Mouse (Mus musculus): Measurements from ENCODE around the gene Hmbs. TPM values are rescaled to one million over a fixed set of nuclear protein-coding genes. Genes with fewer than 3 reads are reported as not detected.

The Hmbs gene
- polyA plus RNA-seq, 1 experiment: 27.7 TPM

- DNase-seq: no peak
- WGBS: 12% methylated on average over 5 of the region's 5 CpGs
- H3K4me1 ChIP-seq (ENCODE audit: control insufficient read depth, insufficient read depth, low read length): no peaks in the 10 kb centered on the region; the same call in 1 of the 2 replicates
- H3K4me3 ChIP-seq (replicated peaks; ENCODE audit: extremely low read depth, low read depth, low read length): no peak overlapping the region
- TF ChIP-seq POLR2A (IDR thresholded peaks at IDR 0.05; ENCODE audit: borderline replicate concordance, extremely low read depth, low read depth, low read length) (no peak), CTCF (IDR thresholded peaks at IDR 0.05; ENCODE audit: insufficient read depth, low read length) (no peak)
Observed at GRCm38 (mm10) chr9:44336093-44336406, 8.0 kb downstream of the Hmbs start.

GRCm38 (mm10) chr9:44335331-44336092 lies 8.5 kb downstream of the Hmbs start:
- WGBS: under 1% methylated on average over 50 of the region's 50 CpGs
- TF ChIP-seq POLR2A (IDR thresholded peaks at IDR 0.05; ENCODE audit: borderline replicate concordance, extremely low read depth, low read depth, low read length) (no peak), CTCF (IDR thresholded peaks at IDR 0.05; ENCODE audit: insufficient read depth, low read length) (no peak)
- Histone ChIP-seq H3K4me1 (ENCODE audit: control insufficient read depth, insufficient read depth, low read length) (no peaks in the 10 kb centered on the region; the same call in 1 of the 2 replicates), H3K4me3 (replicated peaks; ENCODE audit: extremely low read depth, low read depth, low read length) (peak overlapping the region; percentile 87)
- DNase-seq: no peak

GRCm38 (mm10) chr9:44334396-44335330 lies 9.4 kb downstream of the Hmbs start, which contains the start of gene H2afx:
Gene H2afx, plus strand, starts transcription at chr9:44334694.
- under 1% methylated on average over 91 of the region's 91 CpGs for WGBS
- Histone ChIP-seq H3K4me3 (replicated peaks; ENCODE audit: extremely low read depth, low read depth, low read length) (peak within 1 kb of the TSS; percentile 87), H3K4me1 (ENCODE audit: control insufficient read depth, insufficient read depth, low read length) (no peaks in the 10 kb centered on the region; the same call in 1 of the 2 replicates)
- TF ChIP-seq CTCF (IDR thresholded peaks at IDR 0.05; ENCODE audit: insufficient read depth, low read length) (no peak), POLR2A (IDR thresholded peaks at IDR 0.05; ENCODE audit: borderline replicate concordance, extremely low read depth, low read depth, low read length) (peak; percentile 100)
- peak; percentile 98 for DNase-seq

- H3K4me1 ChIP-seq (ENCODE audit: control insufficient read depth, insufficient read depth, low read length): no peaks in the 10 kb centered on the region; the same call in 1 of the 2 replicates
- no peak overlapping the region for H3K4me3 ChIP-seq (replicated peaks; ENCODE audit: extremely low read depth, low read depth, low read length)
- TF ChIP-seq CTCF (IDR thresholded peaks at IDR 0.05; ENCODE audit: insufficient read depth, low read length) (no peak), POLR2A (IDR thresholded peaks at IDR 0.05; ENCODE audit: borderline replicate concordance, extremely low read depth, low read depth, low read length) (no peak)
- DNase-seq: no peak
- WGBS: 91% methylated on average over 13 of the region's 13 CpGs
Observed at GRCm38 (mm10) chr9:44332918-44333638, 10.9 kb downstream of the Hmbs start.

GRCm38 (mm10) chr9:44330736-44331135 lies 13.3 kb downstream of the Hmbs start:
- Histone ChIP-seq H3K4me3 (replicated peaks; ENCODE audit: extremely low read depth, low read depth, low read length) (no peak overlapping the region), H3K4me1 (ENCODE audit: control insufficient read depth, insufficient read depth, low read length) (peaks cover 8% of the 10 kb centered on the region; the same call in 1 of the 2 replicates)
- TF ChIP-seq POLR2A (IDR thresholded peaks at IDR 0.05; ENCODE audit: borderline replicate concordance, extremely low read depth, low read depth, low read length): no peak
- TF ChIP-seq CTCF (IDR thresholded peaks at IDR 0.05; ENCODE audit: insufficient read depth, low read length): no peak
- no peak for DNase-seq
- WGBS: 88% methylated on average over 6 of the region's 6 CpGs

GRCm38 (mm10) chr9:44327926-44328325 lies 16.1 kb downstream of the Hmbs start:
- no peak for DNase-seq
- Histone ChIP-seq H3K4me3 (replicated peaks; ENCODE audit: extremely low read depth, low read depth, low read length) (peak overlapping the region; percentile 14), H3K4me1 (ENCODE audit: control insufficient read depth, insufficient read depth, low read length) (peaks cover 8% of the 10 kb centered on the region; the same call in 1 of the 2 replicates)
- no peak for TF ChIP-seq CTCF (IDR thresholded peaks at IDR 0.05; ENCODE audit: insufficient read depth, low read length)
- TF ChIP-seq POLR2A (IDR thresholded peaks at IDR 0.05; ENCODE audit: borderline replicate concordance, extremely low read depth, low read depth, low read length): no peak
- WGBS: 75% methylated on average over 5 of the region's 5 CpGs

GRCm38 (mm10) chr9:44327064-44327711 lies 16.8 kb downstream of the Hmbs start:
- TF ChIP-seq POLR2A (IDR thresholded peaks at IDR 0.05; ENCODE audit: borderline replicate concordance, extremely low read depth, low read depth, low read length) (no peak), CTCF (IDR thresholded peaks at IDR 0.05; ENCODE audit: insufficient read depth, low read length) (no peak)
- WGBS: 1% methylated on average over 22 of the region's 22 CpGs
- peak overlapping the region; percentile 82 for H3K4me3 ChIP-seq (replicated peaks; ENCODE audit: extremely low read depth, low read depth, low read length)
- peak; percentile 49 for DNase-seq
- H3K4me1 ChIP-seq (ENCODE audit: control insufficient read depth, insufficient read depth, low read length): peaks cover 8% of the 10 kb centered on the region; the same call in 1 of the 2 replicates

- peak; percentile 77 for DNase-seq
- H3K4me1 ChIP-seq (ENCODE audit: control insufficient read depth, insufficient read depth, low read length): peaks cover 8% of the 10 kb centered on the region; the same call in 1 of the 2 replicates
- TF ChIP-seq CTCF (IDR thresholded peaks at IDR 0.05; ENCODE audit: insufficient read depth, low read length) (no peak), POLR2A (IDR thresholded peaks at IDR 0.05; ENCODE audit: borderline replicate concordance, extremely low read depth, low read depth, low read length) (peak; percentile 84; the same call in 1 of the 2 replicates)
- H3K4me3 ChIP-seq (replicated peaks; ENCODE audit: extremely low read depth, low read depth, low read length): peak overlapping the region; percentile 82
- WGBS: under 1% methylated on average over 38 of the region's 38 CpGs
Observed at GRCm38 (mm10) chr9:44326371-44327063, 17.5 kb downstream of the Hmbs start.
